Mouse (Mus musculus) kidney, postnatal 4 days (tissue): Measurements from ENCODE around the gene Gm21983.
A peak's percentile ranks its signal among the peaks of the same experiment; 100 is the strongest.

Experiments used
- DNase-seq, 2 experiments: peaks; one replicate each; pipeline ENCODE4 v3.0.0; 2021; ENCODE audit warnings: mixed read lengths in 2 of 2

Gene Gm21983

DNA sequence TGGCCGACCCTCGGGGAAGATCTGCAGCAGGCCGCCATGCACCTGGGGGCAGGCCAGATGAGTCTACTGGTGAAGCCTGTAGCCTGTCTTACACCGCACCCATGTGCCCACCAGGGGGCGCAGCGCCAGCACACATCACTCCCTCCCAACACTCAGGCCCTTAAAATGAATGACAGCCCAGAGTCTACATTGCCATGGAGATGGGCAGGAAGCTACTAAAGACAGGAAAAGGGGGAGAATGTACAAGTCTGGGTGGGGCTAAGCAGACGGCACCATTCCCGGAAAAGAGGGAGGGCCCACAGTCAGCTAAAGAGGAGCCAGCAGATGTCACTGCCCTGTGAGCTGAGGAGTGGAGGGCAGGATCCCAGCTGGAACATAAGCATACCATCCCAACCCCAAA, 21.0 kb downstream of the Gm21983 start:
- peak; percentile 92 to 95 for DNase-seq

DNA sequence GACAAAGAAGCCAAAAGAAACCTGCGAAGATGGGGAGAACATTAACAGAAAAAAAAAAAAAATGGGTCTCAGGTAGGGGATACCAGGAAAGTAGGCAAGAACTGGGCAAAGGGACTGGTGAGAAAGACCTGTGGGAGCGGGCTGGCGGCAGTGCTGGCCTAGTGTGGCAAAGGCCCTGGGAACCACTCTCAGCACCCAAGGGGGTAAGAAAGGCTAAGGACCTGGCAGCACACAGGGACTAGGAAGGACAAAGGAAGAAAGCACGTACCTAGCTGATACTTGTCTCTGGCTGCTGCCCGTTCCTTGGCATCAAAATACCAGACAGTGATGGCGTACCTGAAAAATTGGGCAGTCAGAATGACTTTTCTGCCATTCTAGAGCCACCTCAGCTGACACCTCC, 21.6 kb downstream of the Gm21983 start:
- DNase-seq: no peak

DNA sequence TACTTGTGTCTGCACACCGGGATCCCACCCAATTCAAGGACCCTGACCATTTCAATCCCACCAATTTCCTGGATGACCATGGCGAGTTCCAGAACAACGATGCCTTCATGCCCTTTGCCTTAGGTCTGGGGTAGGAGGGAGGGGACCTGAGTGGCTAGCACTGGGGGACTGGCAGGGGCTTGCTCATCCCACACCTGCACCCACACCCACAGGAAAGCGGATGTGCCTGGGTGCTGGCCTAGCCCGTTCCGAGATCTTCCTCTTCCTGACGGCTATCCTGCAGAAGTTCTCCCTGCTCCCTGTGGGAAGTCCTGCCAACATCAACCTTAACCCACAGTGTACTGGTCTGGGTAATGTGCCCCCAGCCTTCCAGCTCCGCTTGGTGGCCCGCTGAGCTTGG, 22.7 kb downstream of the Gm21983 start:
- no peak for DNase-seq

DNA sequence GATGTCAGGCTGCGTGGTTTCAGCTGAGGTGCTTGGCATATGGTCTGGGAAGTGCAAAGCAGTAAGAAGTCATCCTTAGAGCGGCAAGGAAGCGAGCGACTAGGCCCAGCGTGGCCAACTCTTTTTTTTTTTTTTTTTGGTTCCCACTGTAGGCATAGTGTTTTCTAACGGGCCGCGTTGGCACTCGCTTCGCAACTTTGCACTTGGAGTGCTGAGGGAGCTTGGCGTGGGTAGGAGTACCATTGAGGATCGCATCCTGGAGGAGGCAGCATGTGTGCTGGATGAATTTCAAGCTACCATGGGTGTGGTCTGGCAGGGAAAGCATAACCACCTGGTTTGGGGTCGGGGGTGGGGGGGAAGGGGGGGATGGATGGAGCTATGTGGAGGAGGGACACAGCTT, 24.9 kb downstream of the Gm21983 start:
- no peak for DNase-seq

DNA sequence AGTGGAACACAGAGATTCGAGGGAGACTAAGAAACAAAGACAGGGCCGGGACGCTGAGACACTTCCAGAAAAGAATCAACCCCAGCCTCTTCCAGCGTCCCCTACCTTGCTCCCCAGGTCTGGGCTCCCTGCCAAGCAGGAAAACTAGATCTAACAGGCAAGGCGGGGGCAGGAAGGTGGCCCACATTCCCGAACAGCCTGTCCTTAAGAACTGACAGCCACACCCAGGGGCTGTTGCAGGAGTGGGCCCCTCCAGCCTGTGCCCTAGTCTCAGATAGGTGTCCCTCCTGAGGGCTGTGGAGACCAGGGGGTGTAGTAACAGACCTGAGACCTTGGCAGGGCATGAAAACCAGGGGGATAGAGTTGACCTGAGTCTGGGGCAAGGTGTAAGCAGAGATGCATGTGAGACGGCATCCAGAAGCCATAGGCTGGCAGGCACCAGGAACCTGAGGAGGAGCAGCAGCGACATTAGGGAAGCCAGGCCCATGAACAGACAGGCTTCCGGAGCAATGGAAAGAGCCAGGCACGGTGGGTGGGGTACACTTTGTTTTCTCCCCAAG, 27.6 kb downstream of the Gm21983 start, which contains the start of gene Cyp2t4:
Cyp2t4 (plus strand) TSS at position 510 of the 560 bp plus-strand sequence.
- DNase-seq: peak; percentile 63 to 74

DNA sequence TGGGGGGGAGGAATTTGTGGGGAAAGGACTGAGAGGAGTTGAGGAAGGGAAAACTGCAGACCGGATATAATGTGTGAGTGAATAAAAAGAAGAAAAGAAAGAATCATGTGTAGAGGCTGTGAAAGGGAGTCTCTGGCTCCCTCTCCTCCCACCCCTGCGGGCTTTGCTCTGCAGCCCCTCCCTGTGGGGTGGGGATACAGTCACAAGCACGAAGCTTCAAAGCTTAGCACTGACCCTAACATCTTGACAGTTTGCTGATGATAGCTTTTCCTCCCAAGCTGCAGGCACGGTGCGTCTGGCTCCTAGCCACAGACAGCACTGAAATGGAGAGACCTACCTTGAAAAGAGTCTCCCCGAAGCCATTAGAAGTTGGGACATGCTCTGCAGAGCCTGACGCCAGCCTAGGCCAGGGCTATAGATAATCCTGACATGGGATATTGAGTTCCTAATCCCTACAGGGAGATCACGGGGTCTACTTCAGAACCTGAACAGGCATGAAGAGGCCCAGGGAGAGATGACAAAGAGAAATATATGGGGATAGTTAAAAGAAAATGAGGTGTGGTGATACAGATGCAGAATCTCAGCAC, 44.4 kb downstream of the Gm21983 start:
- no peak for DNase-seq

DNA sequence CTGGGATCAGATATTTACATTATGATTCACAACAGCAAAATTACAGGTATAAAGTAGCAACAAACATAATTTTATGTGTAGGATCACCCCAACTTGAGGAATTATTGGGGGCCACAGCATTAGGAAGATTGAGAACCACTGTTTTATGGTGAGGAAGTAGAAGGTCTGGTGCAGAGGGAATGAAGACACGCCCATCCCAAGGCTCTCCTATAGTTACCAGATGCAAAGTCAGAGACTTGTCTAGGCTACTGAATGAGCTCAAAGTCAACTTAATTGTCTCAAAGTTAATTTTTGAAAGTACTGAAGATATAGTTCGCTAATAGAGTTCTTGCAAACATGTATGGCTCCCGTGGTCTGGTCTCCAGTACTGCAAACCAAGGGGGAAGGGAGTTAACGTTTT, 47.1 kb downstream of the Gm21983 start:
- DNase-seq: no peak

DNA sequence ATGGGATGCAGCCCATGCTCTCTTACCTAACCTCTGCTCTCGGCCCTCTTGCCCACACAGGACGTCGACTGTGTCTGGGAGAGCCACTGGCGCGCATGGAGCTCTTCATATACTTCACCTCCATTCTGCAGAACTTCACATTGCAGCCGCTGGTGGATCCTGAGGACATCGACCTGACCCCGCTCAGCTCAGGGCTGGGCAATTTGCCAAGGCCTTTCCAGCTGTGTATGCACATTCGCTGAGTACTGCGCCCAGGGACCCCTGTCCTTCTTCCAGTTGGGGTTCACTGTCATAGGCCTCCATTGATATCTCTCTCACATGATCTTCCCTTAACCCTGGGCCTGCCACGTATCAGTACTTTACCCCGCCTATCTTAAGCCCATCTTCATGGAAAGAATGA, 47.7 kb downstream of the Gm21983 start:
- peak; percentile 70 to 80 for DNase-seq

DNA sequence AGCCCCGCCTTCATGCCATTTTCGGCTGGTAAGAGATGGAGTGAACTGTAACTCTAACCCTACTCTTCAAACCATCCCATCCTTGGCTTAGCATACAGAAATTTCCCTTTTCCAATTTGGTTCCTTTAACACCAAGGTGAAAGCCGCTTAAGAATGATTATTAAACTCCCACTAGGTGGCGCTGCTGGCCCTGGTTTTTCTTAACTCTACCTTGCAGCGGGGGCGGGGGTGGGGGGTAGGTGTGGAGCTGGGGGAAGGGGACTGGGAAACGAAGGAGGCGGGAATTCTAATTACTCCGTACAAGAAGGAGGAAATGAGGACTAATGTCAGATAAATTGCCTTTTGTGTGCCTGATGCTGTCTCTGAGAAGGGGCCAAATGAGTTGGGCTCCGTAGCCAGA, 48.3 kb downstream of the Gm21983 start:
- DNase-seq: peak; percentile 76 to 82

DNA sequence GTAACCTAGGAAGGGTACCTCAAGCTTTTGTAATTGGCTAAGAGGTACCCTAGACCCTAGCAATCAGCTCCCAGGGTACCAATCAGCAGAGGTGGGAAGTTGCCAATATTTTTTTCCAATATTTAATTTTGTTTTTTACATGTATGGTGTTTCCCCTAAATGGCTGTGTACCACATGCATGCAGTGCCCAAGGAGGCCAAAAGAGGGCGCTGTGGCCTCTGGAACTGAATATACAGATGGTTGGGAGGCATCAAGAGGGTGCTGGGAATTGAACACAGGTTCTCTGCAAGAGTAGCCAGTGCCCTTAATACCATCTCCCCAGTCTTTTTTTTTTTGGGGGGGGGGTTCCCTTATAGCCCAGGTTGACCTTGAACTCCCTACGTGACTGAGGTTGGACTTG, 49.5 kb downstream of the Gm21983 start:
- DNase-seq: no peak

DNA sequence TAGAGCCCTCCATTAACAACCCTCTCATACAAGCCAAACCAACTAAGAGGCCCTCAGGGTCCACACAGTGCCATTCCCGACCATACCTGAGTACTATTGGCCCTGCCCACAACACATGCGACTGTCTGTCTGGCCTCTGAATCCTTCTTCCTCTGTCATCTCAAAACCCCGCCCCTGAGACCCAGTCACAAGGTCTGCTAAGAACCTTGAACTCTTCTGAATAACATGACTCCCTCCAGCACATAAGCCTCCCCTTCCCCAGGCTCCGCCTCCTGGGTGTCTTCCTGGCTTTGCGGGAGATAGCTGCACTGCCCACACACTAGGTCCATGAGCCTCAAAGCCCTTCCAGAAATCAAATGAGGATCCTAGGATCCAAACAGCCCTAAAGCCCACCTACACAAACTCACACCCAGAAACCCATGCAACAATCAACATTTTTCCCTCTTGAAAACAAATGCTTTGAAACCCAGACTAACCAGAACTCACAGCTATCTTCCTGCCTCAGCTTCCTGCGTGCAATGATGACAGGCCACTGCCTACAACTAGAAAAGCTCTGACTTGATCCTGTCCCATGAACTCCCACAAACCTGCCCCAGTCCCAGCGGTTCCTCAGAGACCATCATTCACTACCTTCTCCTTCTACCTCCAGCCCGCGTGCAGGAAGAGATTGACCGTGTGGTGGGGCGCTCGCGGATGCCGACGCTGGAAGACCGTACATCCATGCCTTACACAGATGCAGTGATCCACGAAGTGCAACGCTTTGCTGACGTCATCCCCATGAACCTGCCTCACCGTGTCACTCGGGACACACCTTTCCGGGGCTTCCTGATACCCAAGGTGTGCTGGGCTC, 50.1 kb downstream of the Gm21983 start:
- peak in 1 of 2 experiments; percentile 21 for DNase-seq

DNA sequence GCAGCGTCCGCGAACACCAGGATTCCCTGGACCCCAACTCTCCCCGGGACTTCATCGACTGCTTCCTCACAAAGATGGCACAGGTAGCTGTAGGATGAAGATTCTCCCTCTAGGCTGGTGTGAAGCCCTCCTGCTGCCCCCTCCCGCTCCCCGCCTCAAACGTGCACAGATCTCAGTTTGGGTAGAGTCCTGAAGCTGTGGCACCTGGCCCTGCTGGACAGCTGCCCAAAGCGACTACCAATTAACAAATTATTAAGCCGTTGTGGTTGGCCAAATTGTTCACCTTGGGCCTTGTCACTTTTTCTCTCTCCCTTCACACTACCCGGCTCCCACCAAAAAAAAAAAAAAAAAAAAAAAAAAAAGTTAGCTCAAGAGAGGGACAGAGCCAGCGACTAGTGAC, 51.1 kb downstream of the Gm21983 start:
- no peak for DNase-seq

DNA sequence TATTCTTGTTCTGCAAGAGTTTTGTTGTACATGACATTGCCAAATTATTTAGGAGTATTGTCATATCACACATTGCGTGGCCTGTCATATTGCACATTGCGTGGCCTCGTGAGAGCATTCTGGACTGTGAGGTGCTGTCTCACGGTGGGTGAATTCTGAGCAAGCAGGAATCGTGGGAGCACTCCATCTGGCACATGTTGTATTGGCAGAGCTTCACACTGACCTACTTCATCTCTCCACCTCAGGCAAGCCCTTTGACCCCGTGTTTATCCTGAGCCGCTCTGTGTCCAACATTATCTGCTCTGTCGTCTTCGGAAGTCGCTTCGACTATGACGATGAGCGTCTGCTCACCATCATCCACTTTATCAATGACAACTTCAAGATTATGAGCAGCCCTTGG, 51.9 kb downstream of the Gm21983 start:
- no peak for DNase-seq

DNA sequence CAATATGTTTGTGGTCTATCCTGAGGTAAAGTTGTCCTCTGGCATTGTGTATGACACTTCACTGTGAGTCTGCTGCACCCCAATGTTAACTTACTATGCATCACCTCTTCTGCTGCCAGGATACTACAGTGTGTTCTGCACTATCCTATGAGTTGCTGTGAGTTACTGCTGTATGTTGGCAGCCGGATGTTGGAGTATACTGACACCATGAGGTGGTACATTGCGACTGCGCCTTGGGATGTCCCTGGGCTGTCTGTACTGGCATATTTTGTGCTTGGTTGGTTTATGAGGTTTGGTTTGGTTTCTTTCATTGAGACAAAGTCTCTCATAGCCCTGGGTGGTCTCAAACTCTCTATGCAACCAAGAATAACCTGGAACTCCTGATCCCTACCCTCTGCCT, 52.7 kb downstream of the Gm21983 start:
- peak; percentile 64 to 67 for DNase-seq

DNA sequence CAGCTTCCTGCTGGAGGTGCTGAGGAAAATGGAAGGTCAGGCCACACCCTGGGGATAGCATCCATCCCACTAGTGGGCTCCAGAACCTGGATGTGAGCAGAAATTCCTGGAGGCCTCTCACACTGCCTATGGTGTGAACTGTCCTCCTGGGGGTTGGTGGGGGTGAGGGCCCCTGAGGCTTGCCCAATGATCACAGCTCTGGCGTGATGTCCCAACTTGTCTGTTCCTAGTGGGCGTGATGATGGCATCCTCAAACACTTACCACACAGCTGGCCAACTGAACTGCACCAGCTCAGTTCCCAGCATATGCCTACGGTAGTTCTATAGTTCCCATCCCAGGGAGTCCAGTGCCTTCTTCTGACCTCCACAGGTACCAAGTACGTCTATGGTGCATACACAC, 55.9 kb downstream of the Gm21983 start:
- DNase-seq: no peak

DNA sequence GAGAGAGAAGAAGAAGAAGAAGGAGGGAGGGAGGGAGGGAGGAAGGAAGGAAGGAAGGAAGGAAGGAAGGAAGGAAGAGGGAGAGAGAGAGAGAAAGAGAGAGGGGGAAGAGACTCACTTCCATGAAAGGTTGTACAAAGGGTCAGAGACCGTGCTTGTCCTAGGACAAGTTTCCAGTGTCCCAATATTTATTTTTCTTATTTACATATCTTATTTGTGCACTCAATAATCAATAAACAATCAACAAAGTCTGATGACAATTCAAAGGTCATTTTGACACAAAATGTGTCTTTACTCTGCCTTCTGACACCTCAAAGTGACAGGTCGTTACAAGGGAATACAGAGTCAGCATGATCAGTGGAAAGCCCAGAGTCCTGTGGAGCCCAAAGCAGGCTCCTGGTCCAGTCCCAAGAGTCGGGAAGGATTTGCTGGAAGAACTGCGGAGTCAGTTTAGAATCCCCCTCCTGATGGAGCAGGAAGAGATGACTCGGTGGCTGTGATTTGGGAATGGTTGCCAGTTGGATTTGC, 56.5 kb downstream of the Gm21983 start:
- no peak for DNase-seq

DNA sequence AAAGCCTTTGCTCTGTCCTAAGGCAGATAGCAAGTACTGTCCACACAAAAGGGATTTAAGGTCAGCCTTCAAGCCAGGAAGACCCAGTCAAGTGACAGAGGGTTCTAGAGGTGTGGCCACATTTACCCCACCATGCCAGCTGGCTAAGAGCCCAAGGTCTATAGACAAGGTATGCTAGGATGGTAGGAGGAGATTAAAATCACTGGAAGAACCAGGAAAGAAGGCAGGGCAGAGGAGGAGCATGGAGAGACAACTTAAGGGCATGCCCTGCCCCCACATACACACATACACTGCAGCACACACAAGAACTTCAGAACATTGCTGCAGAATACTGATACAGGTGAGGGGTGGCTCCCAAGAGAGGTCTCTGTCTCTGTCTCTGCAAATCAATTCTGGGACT, 61.2 kb downstream of the Gm21983 start, which contains the start of gene Cyp2f2:
Cyp2f2 (plus strand) TSS at position 234 of the 400 bp plus-strand sequence.
- no peak for DNase-seq
